Mouse (Mus musculus) ES-E14 (cell line): Measurements from ENCODE around the gene Bmp8a.

ENCODE experiments used
- MAFK ChIP-seq: IDR thresholded peaks from 2 replicates; pipeline ENCODE4 v1.6.1; 2014; ENCODE audit warnings: mild to moderate bottlenecking, low read depth, low read length, inconsistent platforms; ENCODE audit not compliant: insufficient read depth
- ZC3H11A ChIP-seq: IDR thresholded peaks from 2 replicates; pipeline ENCODE4 v1.6.1; 2012; ENCODE audit warnings: low read depth, mild to moderate bottlenecking, inconsistent platforms, low read length, borderline replicate concordance
- ZNF384 ChIP-seq: IDR thresholded peaks from 2 replicates; pipeline ENCODE4 v1.6.1; 2012; ENCODE audit warnings: low read depth, low read length, inconsistent platforms

- TF ChIP-seq ZC3H11A (no peak), MAFK (no peak), ZNF384 (no peak)
Observed at GRCm38 (mm10) chr4:123363555-123363954, 20.5 kb upstream of the Bmp8a start.
